Mouse (Mus musculus) forebrain, embryonic 16.5 days (tissue): ENCODE data around the gene Icam5. TPM values are rescaled to one million over a fixed set of nuclear protein-coding genes. Genes with fewer than 3 reads are reported as not detected.

Source experiments
- ATAC-seq: fragments of 200-750 bp; cut with Nextera tagmentation; 2 replicates; pipeline ENCODE4 v1.8.0; 2017; ENCODE audit warnings: mild to moderate bottlenecking, moderate library complexity
- H3K27ac ChIP-seq: fragments of 300-500 bp; sonication (generic); 2 replicates; pipeline ENCODE4 v1.5.1; 2014; ENCODE audit warnings: low read length, control low read depth
- H3K27me3 ChIP-seq: fragments of 300-500 bp; sonication (generic); replicated peaks from 2 replicates; pipeline ENCODE4 v1.6.1; 2014; ENCODE audit warnings: low read length; ENCODE audit not compliant: control insufficient read depth, insufficient read depth
- H3K36me3 ChIP-seq: fragments of 300-500 bp; sonication (generic); 2 replicates; pipeline ENCODE4 v1.6.1; 2014; ENCODE audit not compliant: control insufficient read depth, insufficient read depth
- H3K4me1 ChIP-seq: fragments of 300-500 bp; sonication (generic); replicated peaks from 2 replicates; pipeline ENCODE4 v1.6.1; 2014; ENCODE audit warnings: low read length; ENCODE audit not compliant: control insufficient read depth, insufficient read depth
- H3K4me2 ChIP-seq: fragments of 300-500 bp; sonication (generic); 2 replicates; pipeline ENCODE4 v1.6.1; 2014; ENCODE audit warnings: mild to moderate bottlenecking, low read length, control low read depth
- H3K4me3 ChIP-seq: fragments of 300-500 bp; sonication (generic); replicated peaks from 2 replicates; pipeline ENCODE4 v1.5.1; 2014; ENCODE audit warnings: mild to moderate bottlenecking, low read length, control low read depth
- H3K9ac ChIP-seq: fragments of 300-500 bp; sonication (generic); replicated peaks from 2 replicates; pipeline ENCODE4 v1.6.1; 2014; ENCODE audit warnings: low read depth, low read length, control low read depth
- H3K9me3 ChIP-seq: fragments of 300-500 bp; sonication (generic); 2 replicates; pipeline ENCODE4 v1.6.1; 2016; ENCODE audit warnings: low read length; ENCODE audit not compliant: control insufficient read depth
- WGBS: fragments of 180-500 bp; shearing (Covaris S2); extraction: QIAGEN DNeasy Blood & Tissue Kit; methylation state at CpG from one replicate; pipeline ENCODE4 v1.1.7; 2014; 5-methylcytosine and 5-hydroxymethylcytosine counted together
- polyA plus RNA-seq: library from polyadenylated mRNA; unstranded; fragments of >200 nt; fragmentation: Nextera tagmentation; extraction: Ambion mirVana; gene quantifications from 2 replicates; pipeline ENCODE4 v1.2.1, GENCODE M21; 2015

Icam5 gene
- polyA plus RNA-seq, 1 experiment from 2014 or later = 2.4 TPM

DNA sequence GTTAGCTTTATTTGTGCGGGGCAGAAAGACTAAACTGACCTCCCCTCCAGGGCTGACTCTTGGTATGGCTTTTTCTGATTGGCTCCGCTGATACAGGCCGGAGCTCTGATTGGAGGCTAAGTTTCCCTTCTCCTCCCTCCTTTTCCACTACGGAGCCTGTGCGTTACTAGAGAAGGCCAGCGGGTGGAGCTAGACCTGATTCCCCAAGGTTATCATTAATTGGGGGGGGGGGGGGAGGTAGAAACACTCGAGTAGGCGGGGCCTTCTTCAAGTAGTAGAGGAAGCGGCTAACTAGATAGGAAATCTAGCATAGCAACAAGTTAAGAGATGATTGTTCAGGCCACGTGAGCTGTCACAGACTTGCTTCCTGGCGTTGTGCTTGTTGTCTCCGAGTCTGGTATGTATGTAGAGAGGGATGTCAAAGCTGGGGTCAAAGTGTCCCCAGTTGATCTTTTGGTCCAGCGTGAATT, 1.1 kb upstream of the Icam5 start:
- H3K4me1 ChIP-seq = peaks cover 42% of the 10 kb centered on the region
- H3K27me3 ChIP-seq = peaks cover 64% of the 10 kb centered on the region
- no peaks in the 10 kb centered on the region for H3K9me3 ChIP-seq
- H3K36me3 ChIP-seq = no peaks in the 10 kb centered on the region
- WGBS = 0% methylated on average over 13 of the region's 13 CpGs
- H3K4me3 ChIP-seq = peak overlapping the region; percentile 61
- H3K27ac ChIP-seq = no peak overlapping the region
- H3K4me2 ChIP-seq = peak overlapping the region; percentile 99
- no peak overlapping the region for H3K9ac ChIP-seq
- peak; percentile 37 for ATAC-seq

DNA sequence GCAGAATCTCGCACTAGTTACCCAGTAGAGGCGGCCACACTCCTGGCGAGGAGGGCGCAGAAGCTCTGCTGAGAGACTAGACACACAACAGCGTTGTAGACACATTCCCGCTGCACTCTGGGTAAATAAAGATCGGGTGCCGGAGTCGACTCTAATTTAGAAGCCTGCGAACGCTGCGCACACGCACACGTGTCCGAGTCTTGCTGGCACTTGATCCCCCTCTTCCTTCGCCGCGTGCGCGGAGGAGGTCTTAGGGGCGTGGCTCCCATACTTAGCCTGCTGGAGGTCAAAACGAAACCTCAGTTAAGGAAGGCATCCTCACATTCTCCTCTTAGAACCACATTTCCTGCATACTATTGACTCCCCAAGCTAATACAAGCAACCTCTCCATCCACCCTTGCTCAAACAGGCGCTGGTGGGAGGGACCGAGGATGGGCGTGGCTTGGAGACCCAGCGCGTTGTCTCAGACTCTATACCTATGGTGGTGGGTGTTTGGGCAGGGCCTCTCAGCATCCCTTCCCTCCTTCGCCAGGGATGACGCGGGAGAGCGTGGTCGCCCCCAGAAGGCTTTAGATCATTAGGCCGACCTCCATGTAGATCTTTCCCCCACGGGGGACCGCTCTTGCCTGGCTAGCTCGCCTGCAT, 500 bp upstream of the Icam5 start:
- H3K36me3 ChIP-seq = no peaks in the 10 kb centered on the region
- peak overlapping the region; percentile 64 for H3K9ac ChIP-seq
- peak overlapping the region; percentile 99 for H3K4me2 ChIP-seq
- ATAC-seq = peak; percentile 75
- H3K4me1 ChIP-seq = peaks cover 42% of the 10 kb centered on the region
- peaks cover 69% of the 10 kb centered on the region for H3K27me3 ChIP-seq
- no peaks in the 10 kb centered on the region for H3K9me3 ChIP-seq
- no peak overlapping the region for H3K27ac ChIP-seq
- H3K4me3 ChIP-seq = peak overlapping the region; percentile 61
- WGBS = under 1% methylated on average over 36 of the region's 36 CpGs

- H3K9me3 ChIP-seq = no peaks in the 10 kb centered on the region
- H3K9ac ChIP-seq = peak overlapping the region; percentile 64; the same call in 1 of the 2 replicates
- 2% methylated on average over 7 of the region's 7 CpGs for WGBS
- ATAC-seq = no peak
- H3K27ac ChIP-seq = no peak overlapping the region
- peak overlapping the region; percentile 61 for H3K4me3 ChIP-seq
- H3K36me3 ChIP-seq = no peaks in the 10 kb centered on the region
- H3K4me1 ChIP-seq = peaks cover 52% of the 10 kb centered on the region
- H3K27me3 ChIP-seq = peaks cover 80% of the 10 kb centered on the region
- peak overlapping the region; percentile 99 for H3K4me2 ChIP-seq
Observed at GRCm38 (mm10) chr9:21032491-21032890, 618 bp downstream of the Icam5 start.

DNA sequence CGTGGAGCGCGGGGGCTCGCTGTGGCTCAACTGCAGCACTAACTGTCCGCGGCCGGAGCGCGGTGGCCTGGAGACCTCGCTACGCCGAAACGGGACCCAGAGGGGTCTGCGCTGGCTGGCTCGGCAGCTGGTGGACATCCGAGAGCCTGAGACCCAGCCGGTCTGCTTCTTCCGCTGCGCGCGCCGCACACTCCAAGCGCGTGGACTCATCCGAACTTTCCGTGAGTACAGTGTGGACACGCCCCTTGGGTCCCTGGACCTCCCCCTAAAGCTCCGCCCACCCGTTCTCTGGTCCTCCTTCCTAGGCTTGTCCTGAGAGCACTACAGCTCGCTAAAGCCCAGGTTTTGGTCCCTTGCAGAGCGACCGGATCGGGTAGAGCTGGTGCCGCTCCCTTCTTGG, 1.3 kb downstream of the Icam5 start:
- H3K9me3 ChIP-seq = no peaks in the 10 kb centered on the region
- H3K9ac ChIP-seq = no peak overlapping the region
- no peaks in the 10 kb centered on the region for H3K36me3 ChIP-seq
- WGBS = under 1% methylated on average over 34 of the region's 34 CpGs
- peaks cover 56% of the 10 kb centered on the region for H3K4me1 ChIP-seq
- peak; percentile 16; the same call in 1 of the 2 replicates for ATAC-seq
- H3K27me3 ChIP-seq = peaks cover 86% of the 10 kb centered on the region
- peak overlapping the region; percentile 37 for H3K4me3 ChIP-seq
- peak overlapping the region; percentile 99 for H3K4me2 ChIP-seq
- no peak overlapping the region for H3K27ac ChIP-seq

- WGBS = 4% methylated on average over 17 of the region's 17 CpGs
Observed at GRCm38 (mm10) chr9:21034481-21035085, 2.7 kb downstream of the Icam5 start.

DNA sequence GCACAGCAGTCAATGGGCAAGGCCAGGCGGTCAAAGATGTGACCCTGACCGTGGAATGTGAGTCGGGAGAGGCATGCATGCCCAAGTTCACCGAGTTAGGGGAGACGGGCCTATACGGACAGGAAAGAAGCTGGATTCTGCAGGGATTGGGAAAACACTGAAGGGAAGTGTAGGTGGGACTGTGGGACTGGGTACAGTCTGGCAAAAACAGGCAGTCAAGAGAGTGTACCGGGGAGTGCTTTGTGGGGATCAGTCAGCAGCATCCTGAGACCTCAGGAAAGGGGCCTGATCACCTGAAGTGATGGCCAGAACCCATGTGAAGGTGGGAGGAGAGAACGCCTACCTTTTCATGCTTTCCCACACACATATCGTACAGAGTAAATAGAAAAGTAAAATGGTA, 3.7 kb downstream of the Icam5 start:
- H3K27me3 ChIP-seq = peaks cover 80% of the 10 kb centered on the region
- H3K9me3 ChIP-seq = no peaks in the 10 kb centered on the region
- H3K36me3 ChIP-seq = no peaks in the 10 kb centered on the region
- no peak for ATAC-seq
- H3K4me3 ChIP-seq = no peak overlapping the region
- no peak overlapping the region for H3K9ac ChIP-seq
- peaks cover 45% of the 10 kb centered on the region for H3K4me1 ChIP-seq
- H3K27ac ChIP-seq = no peak overlapping the region
- H3K4me2 ChIP-seq = no peak overlapping the region
- WGBS = 13% methylated on average over 9 of the region's 9 CpGs

More at GRCm38 (mm10) chr9:21034481-21035085, 2.7 kb downstream of the Icam5 start:
- H3K4me2 ChIP-seq = no peak overlapping the region
- no peak overlapping the region for H3K27ac ChIP-seq
- H3K36me3 ChIP-seq = no peaks in the 10 kb centered on the region
- H3K4me3 ChIP-seq = no peak overlapping the region
- peaks cover 87% of the 10 kb centered on the region for H3K27me3 ChIP-seq
- peaks cover 51% of the 10 kb centered on the region for H3K4me1 ChIP-seq
- no peak overlapping the region for H3K9ac ChIP-seq
- no peaks in the 10 kb centered on the region for H3K9me3 ChIP-seq
- no peak for ATAC-seq

GRCm38 (mm10) chr9:21036161-21036560, 4.3 kb downstream of the Icam5 start:
- WGBS = 6% methylated on average over 20 of the region's 20 CpGs
- Histone ChIP-seq H3K4me3 (no peak overlapping the region), H3K9me3 (no peaks in the 10 kb centered on the region), H3K36me3 (no peaks in the 10 kb centered on the region), H3K9ac (no peak overlapping the region), H3K4me1 (peaks cover 42% of the 10 kb centered on the region), H3K4me2 (no peak overlapping the region), H3K27me3 (peaks cover 79% of the 10 kb centered on the region), H3K27ac (no peak overlapping the region)
- no peak for ATAC-seq

DNA sequence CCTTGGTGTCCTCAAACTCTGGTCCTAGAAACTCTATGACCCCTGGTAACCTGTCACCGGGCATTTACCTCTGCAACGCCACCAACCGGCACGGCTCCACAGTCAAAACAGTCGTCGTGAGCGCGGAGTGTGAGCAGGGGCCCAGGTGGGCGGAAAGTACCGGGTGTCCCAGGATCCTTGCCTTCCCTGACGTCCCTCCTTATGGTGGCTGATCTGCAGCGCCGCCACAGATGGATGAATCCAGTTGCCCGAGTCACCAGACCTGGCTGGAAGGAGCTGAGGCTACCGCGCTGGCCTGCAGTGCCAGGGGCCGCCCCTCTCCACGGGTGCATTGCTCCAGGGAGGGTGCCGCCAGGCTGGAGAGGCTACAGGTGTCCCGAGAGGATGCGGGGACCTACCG, 4.8 kb downstream of the Icam5 start:
- 1% methylated on average over 22 of the region's 22 CpGs for WGBS
- H3K9me3 ChIP-seq = no peaks in the 10 kb centered on the region
- peaks cover 39% of the 10 kb centered on the region for H3K4me1 ChIP-seq
- peak overlapping the region; percentile 57 for H3K4me3 ChIP-seq
- H3K9ac ChIP-seq = no peak overlapping the region
- no peaks in the 10 kb centered on the region for H3K36me3 ChIP-seq
- no peak overlapping the region for H3K27ac ChIP-seq
- peaks cover 76% of the 10 kb centered on the region for H3K27me3 ChIP-seq
- peak overlapping the region; percentile 74 for H3K4me2 ChIP-seq
- ATAC-seq = no peak

GRCm38 (mm10) chr9:21037481-21037891, 5.6 kb downstream of the Icam5 start:
- ATAC-seq = peak; percentile 79
- no peaks in the 10 kb centered on the region for H3K9me3 ChIP-seq
- H3K27me3 ChIP-seq = peaks cover 70% of the 10 kb centered on the region
- 2% methylated on average over 31 of the region's 31 CpGs for WGBS
- peak overlapping the region; percentile 74 for H3K4me2 ChIP-seq
- H3K4me3 ChIP-seq = peak overlapping the region; percentile 57
- no peaks in the 10 kb centered on the region for H3K36me3 ChIP-seq
- H3K4me1 ChIP-seq = peaks cover 31% of the 10 kb centered on the region
- H3K27ac ChIP-seq = no peak overlapping the region
- H3K9ac ChIP-seq = peak overlapping the region; percentile 75
